Mouse (Mus musculus): ENCODE measurements at regions not wholly inside any gene's neighbourhood (a gene's known extent, or its start where the extent isn't known, plus 50 kb on each side); places are given as distances from the start of the nearest gene placed in this dataset.

DNA sequence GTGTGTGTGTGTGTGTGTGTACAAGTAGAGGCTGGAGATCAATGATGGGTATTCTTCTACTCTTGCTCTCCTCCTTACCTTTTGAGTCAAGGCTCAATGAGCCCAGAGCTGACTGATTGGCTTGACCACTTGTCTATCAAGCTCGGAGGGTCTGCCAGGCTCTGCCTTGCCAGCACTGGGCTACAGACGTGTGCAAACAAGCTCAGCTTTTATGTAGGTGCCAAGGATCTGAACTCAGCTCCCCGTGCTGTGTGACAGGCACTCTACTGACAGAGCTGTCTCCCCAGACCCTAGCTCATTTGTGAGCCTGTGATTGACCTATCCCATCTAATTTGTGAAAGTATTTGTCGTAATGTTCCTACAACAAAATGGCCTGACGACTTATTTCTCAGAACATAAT, 54.2 kb upstream of the Cdc42bpa start:
- no peak for DNase-seq

DNA sequence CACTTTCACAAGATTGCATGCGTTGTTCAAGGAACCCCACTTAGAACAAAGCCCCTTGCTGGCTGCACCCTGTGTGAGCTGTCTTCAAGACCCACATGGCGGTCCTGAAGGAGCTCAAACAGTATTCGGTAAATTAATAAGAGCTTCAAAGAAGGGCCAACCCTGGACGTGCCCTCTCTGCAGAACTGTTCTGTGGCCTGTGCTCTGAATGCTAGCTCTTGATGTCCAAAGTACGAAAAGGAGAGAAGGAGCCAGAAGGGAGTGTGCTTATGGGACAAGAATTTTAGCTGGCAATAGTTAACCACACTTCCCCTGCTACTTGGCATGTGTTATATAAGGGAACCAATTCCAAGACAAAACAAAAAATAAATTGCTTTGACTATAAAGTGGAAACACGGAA, 67.6 kb upstream of the Cdc42bpa start:
- no peak for DNase-seq

DNA sequence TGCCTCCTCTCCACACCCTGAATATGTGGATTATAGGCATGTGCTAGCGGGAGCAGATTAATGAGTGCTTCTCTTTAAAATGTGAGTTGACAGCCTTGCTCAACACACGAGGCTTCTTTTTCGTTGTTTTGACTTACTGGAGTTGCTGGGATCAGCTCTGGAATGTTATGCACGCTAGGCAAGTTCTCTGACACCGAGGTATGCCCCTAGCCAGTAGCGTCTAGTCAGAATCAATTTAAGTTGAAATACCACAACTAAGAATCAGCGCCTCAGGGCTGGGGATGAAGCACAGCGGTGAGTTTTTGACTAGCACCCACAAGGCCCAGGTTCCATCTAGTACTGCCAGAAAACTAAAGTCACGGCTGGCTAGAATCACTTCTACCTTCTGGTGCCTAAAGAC, 72.4 kb upstream of the Cdc42bpa start:
- peak; percentile 16 for DNase-seq

DNA sequence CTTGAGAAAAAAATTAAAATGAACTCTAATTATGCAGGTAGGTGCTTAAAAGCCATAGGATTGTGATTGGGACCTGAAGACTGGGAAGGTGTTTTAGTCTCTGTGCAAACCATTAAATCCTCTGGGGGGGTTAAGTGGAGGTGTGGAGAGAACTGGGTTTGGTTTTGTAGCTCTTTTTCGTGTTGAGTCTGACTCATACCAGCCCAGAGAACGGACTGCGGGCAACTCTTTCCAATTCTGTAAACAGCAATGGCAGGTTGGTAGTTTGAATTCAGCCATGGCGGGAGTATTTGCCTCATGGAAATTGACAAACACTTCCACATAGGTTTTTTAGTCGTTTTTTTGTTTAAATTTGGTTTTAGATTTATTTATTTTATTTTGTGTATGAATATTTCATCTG, 77.7 kb upstream of the Ahctf1 start:
- DNase-seq: no peak

DNA sequence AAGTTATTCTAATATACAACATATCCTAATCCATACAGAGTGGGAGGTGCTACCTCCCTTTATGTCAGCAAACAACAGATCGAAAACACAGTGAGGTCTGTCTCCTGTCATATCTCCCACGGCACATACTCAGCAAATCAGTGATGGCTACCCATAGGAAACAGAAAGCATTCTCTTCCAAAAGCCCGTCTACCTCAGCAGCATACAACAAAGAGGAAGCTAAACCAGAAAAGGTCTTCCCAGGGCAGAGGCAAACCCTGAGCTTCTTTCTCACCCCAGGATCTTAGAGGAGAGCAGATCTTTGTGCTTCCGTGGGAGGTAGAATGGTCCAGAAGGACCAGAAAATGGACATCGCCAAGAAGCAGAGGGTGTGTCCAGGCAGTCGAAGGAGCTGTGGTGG, 74.4 kb upstream of the Ahctf1 start:
- no peak for DNase-seq

DNA sequence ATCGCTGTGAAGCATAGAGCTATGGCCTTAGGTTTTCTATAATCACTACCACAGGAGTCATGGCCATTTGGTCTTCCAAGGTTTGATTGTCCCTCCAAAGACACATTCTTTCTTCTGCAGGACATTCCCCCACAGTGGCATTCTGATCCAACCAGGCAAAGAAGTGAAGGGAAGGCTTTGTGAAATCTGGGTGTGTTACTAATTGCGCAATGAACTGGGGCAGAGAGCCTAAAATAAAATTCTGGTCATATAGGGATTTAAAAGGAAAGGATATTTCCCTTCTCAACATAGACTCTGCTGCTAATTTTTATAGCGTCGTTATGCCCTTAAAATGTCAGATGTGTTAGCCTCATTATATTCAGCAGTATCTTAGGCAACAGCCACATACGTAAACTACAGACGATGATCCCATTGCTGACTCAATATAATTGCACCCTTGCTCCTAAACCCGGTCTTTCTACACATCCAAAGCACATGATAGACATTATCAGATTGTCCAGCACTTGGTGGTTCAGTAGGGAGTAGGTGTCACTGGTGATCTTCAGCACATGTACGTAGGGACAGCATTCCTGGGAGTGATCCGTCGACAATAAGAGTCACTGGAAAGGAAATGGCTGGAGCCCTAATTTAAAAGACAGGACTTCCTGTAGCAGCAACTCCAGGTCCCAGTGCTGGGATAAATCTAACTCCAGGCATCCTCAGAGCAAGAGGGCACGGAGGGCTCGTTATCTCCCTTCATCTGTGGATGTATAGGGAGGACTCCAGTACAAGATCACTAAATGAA, 70.5 kb upstream of the Ahctf1 start:
- no peak for DNase-seq

DNA sequence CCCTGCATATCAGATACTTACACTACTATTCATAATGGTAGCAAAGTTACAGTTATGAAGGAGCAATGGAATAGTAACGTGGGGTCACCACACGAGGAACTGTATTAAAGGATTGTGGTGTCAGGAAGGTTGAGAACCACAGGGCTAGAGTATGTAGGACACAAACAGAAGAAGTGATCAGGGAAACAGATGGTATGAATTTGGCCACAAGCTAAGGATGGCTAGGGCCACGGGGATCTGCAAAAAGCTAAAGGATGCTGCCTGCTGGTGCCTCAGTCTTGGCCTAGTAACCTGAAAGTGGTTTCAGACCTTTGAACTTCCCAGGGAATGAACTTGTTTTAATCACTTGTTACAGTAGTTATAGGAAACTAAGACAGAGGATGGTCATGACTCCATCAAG, 68.5 kb upstream of the Ahctf1 start:
- no peak for DNase-seq

DNA sequence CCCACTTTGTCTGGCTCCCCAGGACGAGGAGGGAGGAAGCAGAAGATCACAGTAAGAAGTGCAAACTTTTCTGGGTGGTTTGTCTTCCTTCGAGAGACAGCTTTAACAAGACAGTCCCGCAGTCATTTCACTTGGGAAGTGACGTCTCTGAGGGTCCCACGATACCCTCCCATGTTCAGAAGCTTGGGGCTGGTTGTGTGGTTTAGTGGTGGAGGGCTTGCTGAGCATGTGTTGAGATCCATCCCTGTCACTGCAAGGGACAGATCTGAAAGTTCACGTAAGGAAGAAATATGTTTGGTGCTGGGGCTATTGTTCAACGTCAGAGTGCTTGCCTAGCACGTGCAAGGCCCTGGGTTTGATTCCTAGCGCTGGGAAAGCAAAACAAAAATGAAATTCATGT, 65.2 kb upstream of the Ahctf1 start:
- no peak for DNase-seq

DNA sequence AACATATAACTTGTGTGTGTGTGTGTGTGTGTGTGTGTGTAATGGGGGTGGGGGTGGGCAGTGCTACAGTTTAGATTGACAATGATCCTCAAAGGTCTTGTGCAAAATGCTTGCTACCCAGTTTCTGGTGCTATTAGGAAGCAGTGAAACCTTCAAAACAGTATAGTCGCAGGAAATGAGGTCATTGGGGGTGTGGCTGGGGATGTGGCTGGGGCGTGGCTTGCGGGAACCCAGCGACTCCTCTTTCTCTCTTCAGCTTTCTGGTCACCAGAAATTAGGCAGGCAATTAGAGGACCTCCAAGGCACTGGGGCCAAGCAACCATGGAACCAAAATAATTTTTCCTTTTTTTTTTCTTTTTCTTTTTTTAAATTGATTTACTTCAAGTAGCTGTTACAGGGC, 64.0 kb upstream of the Ahctf1 start:
- DNase-seq: no peak

DNA sequence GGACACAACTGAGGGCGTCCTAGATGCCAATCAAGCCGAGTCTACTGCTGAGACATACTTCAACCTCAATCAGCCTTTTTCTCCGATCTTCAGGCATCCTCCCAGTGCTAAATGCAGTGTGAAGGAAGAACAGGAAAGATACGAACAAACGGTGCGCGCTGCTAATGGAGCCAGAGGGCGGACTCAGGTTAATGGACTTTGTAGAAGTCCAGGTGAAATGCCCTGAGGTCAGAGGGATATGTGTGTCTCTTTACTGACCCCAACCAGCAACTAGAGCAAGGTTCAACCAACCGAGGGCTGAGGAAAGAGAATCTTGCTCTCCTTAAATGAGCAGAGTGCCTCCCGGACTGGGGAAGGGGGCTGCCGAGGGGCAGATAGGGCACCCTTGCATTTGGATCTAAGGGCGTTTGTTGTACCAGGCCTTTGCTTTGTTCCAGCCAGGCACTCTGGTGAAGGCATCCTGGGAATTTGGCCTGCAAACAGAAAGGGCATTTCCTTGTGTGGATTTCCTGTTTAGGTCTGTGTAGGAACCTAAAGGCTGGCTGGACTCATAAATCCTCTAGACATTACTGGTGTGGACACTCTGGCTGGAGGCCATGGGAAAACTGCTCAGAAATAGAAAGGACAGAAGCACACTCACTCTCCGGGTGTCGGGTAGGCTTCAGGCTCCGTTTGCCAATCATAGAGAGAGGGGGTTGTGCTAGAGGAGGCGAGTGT, 62.7 kb upstream of the Ahctf1 start:
- DNase-seq: peak; percentile 27

DNA sequence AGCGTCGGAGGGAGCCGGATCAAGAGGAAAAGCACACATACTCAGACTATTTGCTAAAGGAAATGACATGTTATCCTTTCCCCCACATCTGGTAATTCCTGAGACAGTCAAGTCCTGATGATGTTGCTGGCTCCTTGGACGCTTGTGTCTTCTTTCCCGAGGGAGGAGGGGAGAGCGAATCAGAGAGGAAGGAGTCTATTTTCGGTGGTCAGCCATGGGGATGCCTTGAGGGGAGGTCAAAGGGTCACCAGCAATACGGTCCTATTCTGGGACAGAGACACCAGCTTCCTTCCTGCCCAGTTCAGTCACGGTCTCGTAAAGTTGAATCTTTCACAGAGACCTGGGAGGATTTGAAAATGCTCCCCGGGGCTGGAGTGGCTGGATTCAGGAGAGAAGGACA, 62.1 kb upstream of the Ahctf1 start:
- DNase-seq: peak; percentile 50

DNA sequence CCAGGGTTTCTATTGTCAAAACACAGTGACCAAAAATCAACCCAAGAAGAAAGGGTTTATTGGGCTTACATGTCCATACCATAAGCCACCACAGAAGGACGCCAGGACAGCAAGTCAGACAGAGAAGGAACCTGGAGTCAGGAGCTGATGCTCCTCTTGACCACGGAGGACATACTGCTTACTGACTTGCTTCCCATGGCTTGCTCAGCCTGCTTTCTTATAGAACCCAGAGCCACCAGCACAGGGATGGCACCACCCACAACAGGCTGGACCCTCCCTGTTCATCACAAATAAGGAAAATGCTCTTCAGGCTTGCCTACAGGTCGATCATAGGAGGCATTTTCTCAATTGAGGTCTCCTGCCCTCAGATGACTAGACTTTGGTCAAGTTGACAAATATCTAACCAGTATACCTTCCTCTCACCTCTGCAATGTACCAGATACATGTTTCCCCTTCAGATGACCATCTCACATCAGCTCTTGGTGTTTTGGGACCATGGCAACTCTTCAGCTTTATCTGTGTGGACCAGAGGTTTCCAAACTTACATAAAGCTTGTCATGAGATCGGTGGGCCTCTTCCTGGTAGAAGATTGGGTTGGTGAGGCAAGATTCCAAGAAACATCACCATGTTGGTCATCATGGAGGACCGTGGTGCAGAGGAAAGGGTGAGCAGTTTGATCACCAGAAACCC, 61.2 kb upstream of the Ahctf1 start:
- no peak for DNase-seq

DNA sequence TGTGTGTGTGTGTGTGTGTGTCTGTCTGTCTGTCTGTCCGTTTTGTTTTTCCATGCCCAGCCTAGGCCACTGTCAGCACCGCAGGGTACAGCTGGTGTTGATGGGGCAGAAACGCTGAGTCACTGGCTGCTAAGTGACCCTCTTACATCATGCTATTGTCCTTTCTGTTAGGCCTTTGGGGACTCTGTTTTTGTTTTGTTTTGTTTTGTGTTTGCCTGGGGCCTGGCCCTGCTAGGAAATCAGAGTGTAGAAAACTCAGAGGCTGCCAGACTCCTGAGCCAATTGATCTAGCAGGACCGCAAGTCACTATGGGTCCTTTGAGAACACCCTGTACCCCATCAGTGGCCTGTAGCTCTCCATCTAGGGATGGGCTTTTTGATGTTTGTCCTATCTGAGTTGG, 59.9 kb upstream of the Ahctf1 start:
- DNase-seq: no peak

DNA sequence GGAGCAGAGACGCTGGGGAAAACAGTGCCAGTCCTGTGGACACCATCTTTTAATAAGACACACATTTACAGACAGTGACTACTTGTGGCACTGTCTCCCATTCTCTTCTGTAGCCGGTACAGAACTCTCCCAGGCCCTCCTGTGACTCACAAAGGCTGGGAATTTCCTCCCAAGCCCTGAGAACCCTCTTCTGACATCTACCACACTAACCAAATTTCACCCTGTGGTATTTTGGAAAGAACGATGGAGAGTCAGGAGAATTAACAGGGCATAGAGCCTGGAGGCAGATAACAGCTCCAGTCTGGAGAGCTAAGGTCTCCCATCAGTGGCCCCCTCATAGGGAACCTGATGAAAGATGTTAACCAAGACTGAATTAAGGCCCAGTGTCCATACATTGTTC, 59.5 kb upstream of the Ahctf1 start:
- no peak for DNase-seq

DNA sequence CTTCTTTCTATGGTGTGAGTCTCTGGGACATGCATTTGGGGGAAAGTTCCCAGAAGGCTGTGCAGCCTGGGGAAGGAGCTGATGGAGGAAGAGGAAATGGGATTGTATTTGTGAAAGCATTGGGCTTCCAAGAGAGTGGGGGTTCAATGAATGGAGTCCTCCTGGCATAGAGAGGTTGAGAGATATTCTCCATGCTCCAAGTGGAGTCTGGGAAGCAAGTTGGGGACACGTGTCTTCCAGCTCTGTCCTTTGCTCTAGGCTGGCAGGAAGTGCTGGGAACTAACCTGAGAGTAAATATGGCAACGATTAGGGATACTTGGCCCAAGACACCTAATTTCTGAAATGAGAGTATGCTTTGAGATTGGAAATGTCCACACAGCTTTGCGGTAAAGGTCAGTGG, 58.3 kb upstream of the Ahctf1 start:
- no peak for DNase-seq

DNA sequence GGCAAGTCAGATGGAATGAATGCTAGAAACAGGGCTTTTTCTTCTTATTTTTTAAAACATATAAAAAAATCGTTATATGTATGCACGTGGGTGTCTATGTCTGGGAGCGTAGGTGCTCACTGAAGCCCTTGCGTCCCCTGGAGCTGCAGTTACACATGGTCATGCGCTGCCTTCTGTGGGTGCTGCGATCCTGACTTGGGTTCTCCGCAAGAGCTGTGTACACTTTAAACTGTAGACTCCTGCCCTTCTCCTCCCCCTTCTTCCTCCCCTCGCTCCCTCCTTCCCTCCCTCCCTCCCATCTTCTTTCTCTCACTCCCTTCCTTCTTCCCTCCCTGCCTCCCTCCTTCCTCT, 56.0 kb upstream of the Ahctf1 start:
- DNase-seq: no peak

DNA sequence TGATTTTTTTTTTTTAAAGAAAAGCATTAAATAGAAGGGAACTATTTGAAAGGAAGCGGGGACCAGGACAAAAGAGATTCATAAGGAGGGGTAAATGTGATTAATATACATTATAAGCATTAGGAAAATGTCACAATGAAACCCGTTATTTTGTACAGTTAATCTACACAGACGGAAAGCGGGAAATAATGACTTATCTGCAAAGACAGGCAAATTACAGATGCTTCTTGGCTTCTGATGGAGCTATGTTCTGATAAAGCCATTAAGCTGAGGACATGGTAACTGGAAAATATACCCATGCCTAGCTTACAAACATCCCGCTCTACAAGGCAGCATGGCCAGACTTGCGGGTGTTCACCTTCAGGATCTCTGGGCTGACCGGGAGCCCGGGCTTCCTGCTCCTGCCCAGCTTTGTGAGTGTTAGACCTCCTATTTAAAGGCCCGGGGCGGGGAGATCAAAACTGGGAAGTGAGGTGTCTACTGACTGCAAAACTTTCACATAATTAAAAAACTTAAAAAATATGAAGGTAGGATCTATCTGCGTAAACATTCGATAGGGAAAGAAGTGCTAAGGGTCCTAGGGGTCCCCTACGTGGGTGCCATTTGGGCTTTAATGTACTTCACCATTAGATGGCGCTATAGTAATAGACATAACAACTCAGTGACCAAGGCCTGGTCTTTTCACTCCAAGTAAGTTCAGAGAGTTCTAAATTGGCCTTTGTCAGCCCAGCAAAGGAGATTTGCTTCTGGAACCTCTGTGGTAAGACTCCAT, 55.5 kb upstream of the Ahctf1 start:
- peak; percentile 87 for DNase-seq

DNA sequence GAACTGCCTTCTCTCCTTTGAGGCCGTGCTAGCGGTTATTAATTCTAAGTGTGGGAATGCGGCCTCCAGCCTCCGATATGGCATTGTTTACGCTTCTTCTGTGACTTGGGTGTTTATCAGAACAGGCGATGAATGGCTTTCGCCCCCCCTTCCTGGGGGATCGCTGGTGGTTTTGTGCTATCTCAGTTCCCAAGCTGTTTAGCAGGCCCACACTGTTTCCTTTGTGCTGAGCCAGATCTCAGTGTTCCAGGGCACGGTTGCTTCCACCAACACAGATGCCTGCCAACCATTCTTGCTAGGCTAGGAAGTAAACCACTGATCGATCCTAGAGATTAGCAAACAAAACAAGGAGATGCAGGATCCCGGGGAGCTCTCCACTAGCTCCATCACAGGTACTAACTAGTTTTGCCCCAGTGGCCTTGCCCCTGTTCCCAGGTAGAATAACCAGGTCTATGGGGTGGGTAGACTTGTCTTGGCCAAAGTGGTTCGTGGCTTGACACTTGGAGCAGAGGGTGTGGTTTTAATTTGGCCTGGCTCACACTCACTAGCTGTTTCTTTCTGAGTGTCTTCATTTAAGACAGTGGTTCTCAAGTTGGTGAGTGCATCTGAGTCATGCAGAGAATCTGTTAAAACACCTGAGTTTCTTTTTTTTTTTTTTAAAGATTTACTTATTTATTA, 50.9 kb upstream of the Ahctf1 start:
- no peak for DNase-seq

Measured in embryo, embryonic 11 days (tissue).